Mouse (Mus musculus): Measurements from ENCODE around the gene Slc36a4. TPM values are rescaled to one million over a fixed set of nuclear protein-coding genes. Genes with fewer than 3 reads are reported as not detected.
A peak's percentile ranks its signal among the peaks of the same experiment; 100 is the strongest.

Gene Slc36a4
- polyA plus RNA-seq, 1 experiment from 2014 or later = 18.8 TPM

GRCm38 (mm10) chr9:15710821-15711565 lies 1.5 kb downstream of the Slc36a4 start:
- WGBS = 84% methylated on average over 13 of the region's 13 CpGs
- ATAC-seq (ENCODE audit: low read depth) = no peak
- Histone ChIP-seq H3K27me3 (no peaks in the 10 kb centered on the region), H3K4me2 (peak overlapping the region; percentile 75), H3K4me3 (peak overlapping the region; percentile 69), H3K9me3 (no peaks in the 10 kb centered on the region), H3K36me3 (no peaks in the 10 kb centered on the region), H3K27ac (replicated peaks) (0 out of 2 replicates have a peak overlapping the region, but pooled peaks have one; percentile 90), H3K9ac (0 out of 2 replicates have a peak overlapping the region, but pooled peaks have one; percentile 91), H3K4me1 (replicated peaks) (peaks cover 42% of the 10 kb centered on the region)

GRCm38 (mm10) chr9:15711676-15712075 lies 2.1 kb downstream of the Slc36a4 start:
- Histone ChIP-seq H3K36me3 (no peaks in the 10 kb centered on the region), H3K27me3 (no peaks in the 10 kb centered on the region), H3K9me3 (no peaks in the 10 kb centered on the region), H3K9ac (no peak overlapping the region), H3K4me1 (replicated peaks) (peaks cover 42% of the 10 kb centered on the region), H3K4me3 (no peak overlapping the region), H3K27ac (replicated peaks) (no peak overlapping the region), H3K4me2 (peak overlapping the region; percentile 75; the same call in 1 of the 2 replicates)
- ATAC-seq (ENCODE audit: low read depth) = no peak
- 85% methylated on average over 7 of the region's 7 CpGs for WGBS

- H3K36me3 ChIP-seq = peaks cover 3% of the 10 kb centered on the region; the same call in 1 of the 2 replicates
- peaks cover 35% of the 10 kb centered on the region for H3K4me1 ChIP-seq (replicated peaks)
- no peak overlapping the region for H3K4me3 ChIP-seq
- H3K27ac ChIP-seq (replicated peaks) = no peak overlapping the region
- H3K27me3 ChIP-seq = no peaks in the 10 kb centered on the region
- ATAC-seq (ENCODE audit: low read depth) = no peak
- no peak overlapping the region for H3K9ac ChIP-seq
- no peak overlapping the region for H3K4me2 ChIP-seq
- WGBS = 83% methylated on average over 4 of the region's 4 CpGs
- H3K9me3 ChIP-seq = no peaks in the 10 kb centered on the region
These were observed 5.3 kb downstream of the Slc36a4 start for GRCm38 (mm10) chr9:15714792-15715191.

- H3K9ac ChIP-seq = no peak overlapping the region
- H3K4me3 ChIP-seq = no peak overlapping the region
- H3K27me3 ChIP-seq = no peaks in the 10 kb centered on the region
- WGBS = 84% methylated on average over 11 of the region's 11 CpGs
- H3K9me3 ChIP-seq = no peaks in the 10 kb centered on the region
- H3K4me2 ChIP-seq = no peak overlapping the region
- H3K4me1 ChIP-seq (replicated peaks) = peaks cover 34% of the 10 kb centered on the region
- no peak for ATAC-seq (ENCODE audit: low read depth)
- peaks cover 4% of the 10 kb centered on the region; the same call in 1 of the 2 replicates for H3K36me3 ChIP-seq
- no peak overlapping the region for H3K27ac ChIP-seq (replicated peaks)
These were observed 5.9 kb downstream of the Slc36a4 start for GRCm38 (mm10) chr9:15715193-15715989.

- 90% methylated on average over 4 of the region's 4 CpGs for WGBS
- Histone ChIP-seq H3K9ac (no peak overlapping the region), H3K4me2 (no peak overlapping the region), H3K4me3 (no peak overlapping the region), H3K4me1 (replicated peaks) (peaks cover 32% of the 10 kb centered on the region), H3K27ac (replicated peaks) (no peak overlapping the region), H3K36me3 (peaks cover 5% of the 10 kb centered on the region; the same call in 1 of the 2 replicates), H3K9me3 (no peaks in the 10 kb centered on the region), H3K27me3 (no peaks in the 10 kb centered on the region)
- no peak for ATAC-seq (ENCODE audit: low read depth)
These were observed 7.8 kb downstream of the Slc36a4 start for GRCm38 (mm10) chr9:15717363-15717762.

GRCm38 (mm10) chr9:15718295-15718694 lies 8.8 kb downstream of the Slc36a4 start:
- no peaks in the 10 kb centered on the region for H3K27me3 ChIP-seq
- ATAC-seq (ENCODE audit: low read depth) = no peak
- WGBS = 88% methylated on average over 6 of the region's 6 CpGs
- H3K4me1 ChIP-seq (replicated peaks) = peaks cover 26% of the 10 kb centered on the region
- no peak overlapping the region for H3K9ac ChIP-seq
- H3K9me3 ChIP-seq = no peaks in the 10 kb centered on the region
- H3K27ac ChIP-seq (replicated peaks) = no peak overlapping the region
- H3K4me2 ChIP-seq = no peak overlapping the region
- peaks cover 15% of the 10 kb centered on the region for H3K36me3 ChIP-seq
- H3K4me3 ChIP-seq = no peak overlapping the region

- no peak for ATAC-seq (ENCODE audit: low read depth)
- Histone ChIP-seq H3K36me3 (peaks cover 28% of the 10 kb centered on the region), H3K9ac (no peak overlapping the region), H3K27ac (replicated peaks) (no peak overlapping the region), H3K9me3 (no peaks in the 10 kb centered on the region), H3K27me3 (no peaks in the 10 kb centered on the region), H3K4me1 (replicated peaks) (peaks cover 19% of the 10 kb centered on the region), H3K4me2 (no peak overlapping the region), H3K4me3 (no peak overlapping the region)
- WGBS = 82% methylated on average over 14 of the region's 14 CpGs
These were observed 10.1 kb downstream of the Slc36a4 start for GRCm38 (mm10) chr9:15719594-15719993.

GRCm38 (mm10) chr9:15720556-15720955 lies 11.0 kb downstream of the Slc36a4 start:
- H3K4me2 ChIP-seq = no peak overlapping the region
- 94% methylated on average over 8 of the region's 8 CpGs for WGBS
- no peaks in the 10 kb centered on the region for H3K9me3 ChIP-seq
- H3K9ac ChIP-seq = no peak overlapping the region
- ATAC-seq (ENCODE audit: low read depth) = no peak
- no peak overlapping the region for H3K27ac ChIP-seq (replicated peaks)
- peaks cover 37% of the 10 kb centered on the region for H3K36me3 ChIP-seq
- H3K27me3 ChIP-seq = no peaks in the 10 kb centered on the region
- H3K4me3 ChIP-seq = no peak overlapping the region
- H3K4me1 ChIP-seq (replicated peaks) = peaks cover 19% of the 10 kb centered on the region

GRCm38 (mm10) chr9:15721226-15721833 lies 11.8 kb downstream of the Slc36a4 start:
- Histone ChIP-seq H3K4me3 (no peak overlapping the region), H3K4me2 (no peak overlapping the region), H3K36me3 (peaks cover 43% of the 10 kb centered on the region), H3K9ac (no peak overlapping the region), H3K4me1 (replicated peaks) (peaks cover 19% of the 10 kb centered on the region), H3K27me3 (no peaks in the 10 kb centered on the region), H3K9me3 (no peaks in the 10 kb centered on the region), H3K27ac (replicated peaks) (peak overlapping the region; percentile 72)
- 38% methylated on average over 6 of the region's 6 CpGs for WGBS
- ATAC-seq (ENCODE audit: low read depth) = peak; percentile 77

- no peaks in the 10 kb centered on the region for H3K9me3 ChIP-seq
- H3K27ac ChIP-seq (replicated peaks) = no peak overlapping the region
- H3K4me3 ChIP-seq = no peak overlapping the region
- no peaks in the 10 kb centered on the region for H3K27me3 ChIP-seq
- H3K36me3 ChIP-seq = peaks cover 55% of the 10 kb centered on the region
- no peak for ATAC-seq (ENCODE audit: low read depth)
- H3K4me1 ChIP-seq (replicated peaks) = peaks cover 19% of the 10 kb centered on the region
- 85% methylated on average over 8 of the region's 8 CpGs for WGBS
- no peak overlapping the region for H3K9ac ChIP-seq
- no peak overlapping the region for H3K4me2 ChIP-seq
These were observed 13.0 kb downstream of the Slc36a4 start for GRCm38 (mm10) chr9:15722506-15722905.

- Histone ChIP-seq H3K36me3 (peaks cover 84% of the 10 kb centered on the region), H3K27ac (replicated peaks) (no peak overlapping the region), H3K9ac (no peak overlapping the region), H3K4me1 (replicated peaks) (peaks cover 6% of the 10 kb centered on the region), H3K4me2 (no peak overlapping the region), H3K4me3 (no peak overlapping the region), H3K9me3 (no peaks in the 10 kb centered on the region), H3K27me3 (no peaks in the 10 kb centered on the region)
- no peak for ATAC-seq (ENCODE audit: low read depth)
- WGBS = 97% methylated on average over 8 of the region's 8 CpGs
These were observed 17.6 kb downstream of the Slc36a4 start for GRCm38 (mm10) chr9:15727168-15727567.
